Mouse (Mus musculus): ENCODE data around the gene Maco1.
"Not testable (repeated sequence)": the region's sequence is repeated elsewhere in the genome, so short reads cannot be mapped to it uniquely, and the experiment has no call there.

Gene Maco1

DNA sequence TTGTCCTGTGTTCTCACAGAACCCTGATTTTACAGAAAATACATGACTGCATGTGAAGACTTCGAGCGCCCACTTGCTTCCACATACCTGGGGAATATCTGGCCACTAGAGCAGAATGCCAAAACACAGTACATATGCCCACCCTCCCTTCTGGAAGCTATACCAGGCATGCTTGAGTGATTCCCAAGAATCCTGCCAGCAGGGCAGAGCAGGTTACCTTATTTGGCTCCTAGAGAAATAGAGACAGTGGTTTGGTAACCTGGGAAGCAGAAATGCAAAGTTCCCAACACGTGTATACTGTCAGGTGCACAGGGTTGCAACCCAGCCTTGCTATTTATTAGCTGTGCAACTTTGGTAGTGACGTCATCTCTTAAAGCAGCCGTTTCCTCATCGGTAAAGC lies 8.7 kb upstream of the Maco1 start:
- no peak for DNase-seq (ENCODE audit: low read depth, low spot score)

- DNase-seq (ENCODE audit: low read depth, low spot score), result no peak
These were observed 5.3 kb upstream of the Maco1 start for GRCm38 (mm10) chr4:134858494-134858893.

DNA sequence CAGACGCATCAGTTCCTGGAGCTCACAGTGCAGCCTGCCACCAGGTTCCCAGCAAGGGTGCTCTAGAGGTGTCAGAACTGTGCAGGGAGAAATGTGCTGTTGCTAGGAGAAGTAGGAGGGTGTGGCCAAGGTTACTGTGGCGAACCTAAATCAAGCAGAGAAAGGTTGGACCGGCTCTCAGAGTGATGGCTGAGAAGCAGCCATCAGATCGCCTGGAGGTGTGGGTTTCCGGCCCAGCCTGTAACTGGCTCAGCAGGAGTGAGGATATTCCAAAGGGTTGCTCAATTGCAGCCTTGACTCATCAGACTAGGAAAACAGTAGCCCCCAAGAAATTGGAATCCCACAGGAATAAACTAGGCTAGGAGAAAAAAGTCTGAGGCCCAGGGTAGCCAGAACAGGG lies 3.4 kb upstream of the Maco1 start:
- DNase-seq (ENCODE audit: low read depth, low spot score), result no peak

DNA sequence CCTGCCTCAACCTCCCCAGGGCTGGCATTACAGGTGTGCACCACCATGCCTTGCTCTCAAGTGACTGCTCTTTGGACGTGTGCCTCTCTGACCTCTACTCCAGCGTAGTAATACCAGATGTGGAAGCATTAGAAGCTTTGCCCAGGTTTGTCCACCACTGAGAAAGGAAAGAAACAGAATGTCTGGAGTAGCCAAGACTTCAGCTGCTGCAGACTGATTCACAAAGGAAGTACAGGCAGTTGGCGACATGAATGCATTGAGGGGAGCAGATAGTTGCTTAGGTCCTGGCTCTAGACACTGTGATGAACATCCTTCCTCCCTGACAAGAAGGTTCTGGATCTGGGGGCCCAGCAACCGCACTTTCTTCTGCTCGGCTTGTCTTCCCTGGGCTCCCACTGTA lies 2.9 kb upstream of the Maco1 start:
- no peak for DNase-seq (ENCODE audit: low read depth, low spot score)

DNA sequence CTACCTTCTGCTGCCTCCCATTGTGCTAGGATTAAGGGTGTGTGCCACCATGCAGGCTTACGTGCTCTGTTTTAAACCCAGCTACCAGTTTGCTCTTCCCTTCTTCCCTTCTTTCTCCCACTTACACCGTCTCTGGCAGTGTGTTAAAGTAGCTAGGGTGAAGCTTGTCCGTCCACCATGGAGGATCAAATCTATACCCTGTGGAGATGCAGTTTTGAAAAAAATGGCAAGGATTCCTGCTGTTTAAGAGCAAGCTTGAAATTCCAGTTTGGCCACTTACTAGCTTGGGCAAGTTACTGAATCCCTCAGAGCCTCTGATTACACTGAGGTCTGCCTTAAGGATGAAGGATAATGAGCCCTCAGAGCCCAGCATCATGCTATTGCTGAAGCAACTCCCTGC lies 2.2 kb upstream of the Maco1 start:
- no peak for DNase-seq (ENCODE audit: low read depth, low spot score)

GRCm38 (mm10) chr4:134853637-134854485 lies 716 bp upstream of the Maco1 start:
- peak; percentile 89 for DNase-seq (ENCODE audit: low read depth, low spot score)

DNA sequence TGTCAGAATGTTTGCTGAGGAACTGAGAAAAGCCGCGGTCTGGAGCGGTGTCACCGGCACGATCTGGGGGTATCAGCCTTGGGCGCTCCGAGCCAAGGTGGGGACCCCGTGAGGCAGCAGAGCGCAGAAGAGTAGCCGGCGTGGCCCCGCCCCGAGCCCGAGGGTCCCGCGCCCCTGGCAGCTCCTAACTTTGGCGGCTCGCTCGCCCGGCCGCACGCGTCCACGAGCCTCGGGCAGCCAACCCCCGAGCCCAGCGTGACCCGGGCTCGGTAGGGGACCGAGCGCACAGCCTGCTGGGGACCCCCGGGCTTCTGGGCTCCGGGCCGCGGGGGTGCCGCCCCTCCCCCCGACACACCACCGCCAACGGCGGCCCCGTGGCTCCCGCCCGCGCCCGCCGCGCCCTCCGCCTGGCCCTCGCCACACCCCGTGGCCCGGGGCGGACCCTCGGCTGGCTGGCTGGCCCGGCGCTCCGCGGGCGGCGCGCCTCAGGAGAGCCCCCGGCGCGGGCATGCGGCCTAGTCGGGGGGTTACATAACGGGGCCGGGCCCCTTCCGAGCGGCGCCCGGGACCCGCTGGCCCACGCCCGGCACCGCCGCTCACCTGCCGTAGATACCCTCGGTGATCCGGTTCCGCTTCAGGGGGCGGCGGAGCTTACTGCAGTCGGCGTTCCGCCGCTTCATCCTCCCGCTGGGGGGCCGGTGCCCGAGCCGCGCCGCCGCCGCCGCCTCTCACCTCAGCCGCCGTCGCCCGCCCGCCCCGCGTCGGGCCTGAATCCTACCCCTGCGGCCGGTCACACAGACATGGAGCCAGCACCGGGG lies 498 bp downstream of the Maco1 start:
- no peak for DNase-seq (ENCODE audit: low read depth, low spot score)

GRCm38 (mm10) chr4:134851876-134852275 lies 1.3 kb downstream of the Maco1 start:
- DNase-seq (ENCODE audit: low read depth, low spot score), result no peak

DNA sequence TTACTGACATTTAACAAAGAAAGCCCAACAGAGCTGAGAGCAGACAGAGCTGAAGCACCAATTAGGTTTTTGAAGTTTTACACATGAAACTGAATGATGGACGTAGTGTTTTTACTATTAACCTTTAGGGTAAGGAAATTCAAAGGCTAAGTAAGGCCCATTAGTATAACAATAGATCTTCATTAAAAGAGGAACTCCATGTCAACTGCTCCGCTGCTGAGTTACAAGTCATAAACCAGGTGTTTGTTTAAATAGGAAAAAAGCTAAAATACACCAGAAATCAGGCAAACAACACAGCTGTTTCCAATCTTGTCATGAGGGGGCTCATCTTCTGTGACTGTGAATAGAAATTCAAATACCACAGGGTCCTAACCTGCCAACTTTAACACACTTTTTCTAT lies 1.9 kb downstream of the Maco1 start:
- DNase-seq (ENCODE audit: low read depth, low spot score), result no peak

- no peak for DNase-seq (ENCODE audit: low read depth, low spot score)
These were observed 2.6 kb downstream of the Maco1 start for GRCm38 (mm10) chr4:134850551-134850950.

- no peak for DNase-seq (ENCODE audit: low read depth, low spot score)
These were observed 5.6 kb downstream of the Maco1 start for GRCm38 (mm10) chr4:134847587-134847986.

- no peak for DNase-seq (ENCODE audit: low read depth, low spot score)
These were observed 9.6 kb downstream of the Maco1 start for GRCm38 (mm10) chr4:134843566-134843965.

DNA sequence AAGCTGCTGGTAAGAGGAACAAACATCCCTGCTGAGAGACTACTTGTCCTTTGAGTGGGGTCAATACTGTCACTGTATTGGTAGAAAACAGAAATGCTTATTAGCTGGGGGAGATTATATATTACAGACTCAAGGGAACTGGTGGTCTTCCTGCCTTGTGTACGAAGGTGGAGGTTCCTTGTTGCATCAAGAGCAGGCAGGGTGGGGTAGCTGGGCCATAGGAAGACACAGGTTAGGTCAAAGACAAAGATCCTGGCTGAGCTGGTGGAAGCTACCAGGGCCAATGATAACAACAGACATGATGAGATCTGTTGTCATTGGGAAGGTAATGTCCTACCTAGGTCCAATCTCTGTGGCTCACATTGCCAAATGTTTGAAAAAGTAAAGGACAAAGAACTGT lies 12.9 kb downstream of the Maco1 start:
- no peak for DNase-seq (ENCODE audit: low read depth, low spot score)

DNA sequence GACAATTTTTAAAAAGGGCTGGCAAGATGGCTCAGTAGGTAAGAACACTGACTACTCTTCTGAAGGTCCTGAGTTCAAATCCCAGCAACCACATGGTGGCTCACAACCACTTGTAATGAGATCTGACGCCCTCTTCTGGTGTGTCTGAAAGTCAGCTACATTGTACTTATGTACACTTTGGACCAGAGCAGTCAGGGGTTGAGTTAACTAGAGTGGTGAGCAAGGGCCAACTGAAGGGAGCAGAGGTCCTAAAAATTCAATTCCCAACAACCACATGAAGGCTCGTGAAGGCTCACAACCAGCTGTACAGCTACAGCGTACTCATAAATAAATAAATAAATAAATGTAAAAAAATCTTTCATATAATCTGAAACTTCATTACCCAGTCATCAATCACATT lies 14.4 kb downstream of the Maco1 start:
- not testable (repeated sequence) for DNase-seq (ENCODE audit: low read depth, low spot score)

DNA sequence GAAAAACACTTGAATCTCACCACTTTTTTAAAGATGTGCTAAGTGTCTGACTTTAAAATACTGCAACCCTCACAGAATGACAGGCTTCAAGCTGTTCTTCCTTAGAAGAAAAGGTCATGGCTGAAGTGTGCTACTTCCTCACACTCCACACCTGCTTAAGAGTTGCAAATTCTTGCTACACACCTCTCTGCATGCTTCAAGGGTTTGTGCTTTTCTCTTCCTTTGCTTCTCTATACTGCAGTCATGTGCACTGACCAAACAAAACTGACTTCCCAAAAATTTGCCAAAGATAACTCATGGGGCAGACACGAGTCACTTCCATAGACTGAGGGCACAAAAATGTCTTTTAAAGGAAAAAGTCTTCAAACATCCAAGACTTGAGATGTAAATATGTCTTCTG lies 14.9 kb downstream of the Maco1 start:
- no peak for DNase-seq (ENCODE audit: low read depth, low spot score)

GRCm38 (mm10) chr4:134835486-134835885 lies 17.7 kb downstream of the Maco1 start:
- no peak for DNase-seq (ENCODE audit: low read depth, low spot score)

- DNase-seq (ENCODE audit: low read depth, low spot score), result no peak
These were observed 21.2 kb downstream of the Maco1 start for GRCm38 (mm10) chr4:134831934-134832333.

DNA sequence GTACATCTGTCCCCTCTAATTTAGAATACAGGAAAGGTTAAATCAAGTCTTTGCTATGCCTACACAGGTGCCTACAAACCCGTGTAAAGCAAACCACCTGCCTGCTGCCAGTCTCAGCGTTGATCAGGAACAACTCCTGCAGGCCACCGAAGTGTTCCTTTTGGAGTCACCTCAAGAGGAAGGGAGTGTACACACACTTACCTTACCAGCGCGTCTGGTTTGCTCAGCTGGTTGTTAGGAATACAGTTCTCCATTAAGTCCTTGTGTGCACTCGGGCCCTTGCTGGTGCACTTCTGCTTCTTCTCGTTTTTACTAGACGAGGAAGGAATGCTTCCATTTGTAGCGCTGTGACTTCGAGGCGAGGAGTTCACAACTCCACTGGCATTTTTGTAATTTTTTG lies 25.3 kb downstream of the Maco1 start:
- DNase-seq (ENCODE audit: low read depth, low spot score), result no peak

- no peak for DNase-seq (ENCODE audit: low read depth, low spot score)
These were observed 26.8 kb downstream of the Maco1 start for GRCm38 (mm10) chr4:134826348-134826747.

DNA sequence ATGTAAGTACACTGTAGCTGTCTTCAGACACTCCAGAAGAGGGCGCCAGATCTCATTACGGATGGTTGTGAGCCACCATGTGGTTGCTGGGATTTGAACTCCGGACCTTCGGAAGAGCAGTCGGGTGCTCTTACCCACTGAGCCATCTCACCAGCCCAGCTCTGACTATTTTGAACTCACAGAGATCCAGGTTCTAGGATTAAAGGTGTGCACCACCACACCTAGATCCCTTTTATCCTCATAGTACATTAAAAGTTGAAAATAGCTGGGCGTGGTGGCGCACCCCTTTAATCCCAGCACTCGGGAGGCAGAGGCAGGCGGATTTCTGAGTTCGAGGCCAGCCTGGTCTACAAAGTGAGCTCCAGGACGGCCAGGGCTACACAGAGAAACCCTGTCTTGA lies 27.3 kb downstream of the Maco1 start:
- DNase-seq (ENCODE audit: low read depth, low spot score), result not testable (repeated sequence)

DNA sequence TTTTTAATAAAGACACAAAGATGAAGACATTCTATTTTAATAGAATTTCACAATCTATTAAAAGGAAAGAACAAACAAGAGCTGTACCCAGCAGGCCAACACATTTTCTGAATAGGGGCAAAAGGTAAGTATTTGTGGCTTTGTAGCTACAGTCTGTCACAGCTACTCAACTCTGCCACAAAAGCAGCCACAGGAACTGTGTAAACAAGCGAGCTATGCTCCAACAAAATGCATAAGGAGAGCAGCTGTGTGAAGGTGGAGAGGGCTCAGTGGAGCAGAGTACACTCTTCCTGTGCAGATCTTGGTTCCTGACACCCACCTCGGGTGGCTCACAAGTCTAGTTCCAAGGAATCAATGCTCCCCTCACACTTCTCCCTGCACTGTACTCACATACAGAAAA lies 29.6 kb downstream of the Maco1 start:
- no peak for DNase-seq (ENCODE audit: low read depth, low spot score)

DNA sequence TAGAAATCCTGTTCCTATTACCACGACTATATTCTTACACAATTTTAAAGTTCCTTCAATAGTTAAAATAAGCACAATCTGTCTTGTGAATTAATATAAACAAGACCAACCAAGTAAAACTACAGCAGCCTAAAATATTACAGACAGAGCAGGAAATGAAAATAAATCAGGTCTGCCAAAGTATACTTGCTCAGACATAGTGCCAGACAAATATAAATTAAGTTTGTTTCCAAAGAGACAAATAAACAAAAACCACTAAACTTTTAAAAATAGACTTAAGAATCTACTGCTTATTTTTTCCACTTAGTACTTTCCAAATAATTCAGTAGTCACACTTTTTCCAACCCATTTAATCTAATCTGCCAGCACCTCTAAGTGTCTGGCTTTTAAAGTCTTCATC lies 32.1 kb downstream of the Maco1 start:
- DNase-seq (ENCODE audit: low read depth, low spot score), result no peak

- DNase-seq (ENCODE audit: low read depth, low spot score), result no peak
These were observed 35.4 kb downstream of the Maco1 start for GRCm38 (mm10) chr4:134817706-134818105.

All from retina, postnatal 7 days (tissue).